ENCODE assay signal across 16 mouse cellular contexts in the genomic region with DNA sequence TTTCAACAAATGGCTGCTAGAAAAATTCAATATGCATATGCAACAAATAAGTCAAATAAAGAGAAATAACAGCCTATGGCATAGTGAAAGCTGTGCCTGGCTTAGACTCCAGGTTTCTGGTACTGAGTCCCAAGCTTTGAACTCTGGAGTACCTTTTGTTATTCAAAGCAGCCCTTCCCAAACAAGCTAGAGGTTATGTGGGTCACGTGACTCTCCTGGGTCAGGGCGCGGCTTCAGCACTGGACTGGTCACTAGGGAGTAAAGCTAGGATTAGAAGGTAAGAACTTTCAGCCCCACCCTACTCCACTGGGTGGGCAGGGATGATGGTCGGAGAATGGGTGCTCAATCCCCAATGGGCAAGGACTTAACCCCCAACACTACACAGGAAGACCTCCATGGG.
"Had no signal": no experiment of that assay in that cellular context is flagged by ENCODE, and none has a peak within 500 bp of the region (broad histone marks: within the 10 kb centered on the region; RNA-seq: fewer than 3 reads in every experiment).

No protein-coding gene starts in this region.

- H3K4me2 ChIP-seq: liver, embryonic 15.5 days; lung, embryonic 15.5 days; midbrain, embryonic 12.5 days; midbrain, embryonic 15.5 days; neural tube, embryonic 12.5 days had no signal

- DNase-seq: liver, postnatal 0 days; lung, adult 2 months; lung, postnatal 14 days; lung, postnatal 36 days; right cerebral cortex, postnatal 14 days; thymus, adult 2 months; thymus, postnatal 25 days; thymus, postnatal 4 days had no signal

- ATAC-seq: liver, postnatal 0 days; lung, postnatal 0 days; midbrain, embryonic 15.5 days had no signal

- H3K9me3 ChIP-seq: liver, embryonic 15.5 days; lung, embryonic 15.5 days; midbrain, embryonic 12.5 days; midbrain, embryonic 15.5 days; neural tube, embryonic 12.5 days had no signal

- H3K27ac ChIP-seq: liver, embryonic 15.5 days; lung, embryonic 15.5 days; macrophage; midbrain, embryonic 12.5 days; midbrain, embryonic 15.5 days; neural tube, embryonic 12.5 days had no signal

- H3K9ac ChIP-seq: liver, embryonic 15.5 days; liver, postnatal 0 days; lung, embryonic 15.5 days; midbrain, embryonic 12.5 days; midbrain, embryonic 15.5 days; neural tube, embryonic 12.5 days had no signal

- H3K27me3 ChIP-seq: liver, embryonic 15.5 days; lung, embryonic 15.5 days; megakaryocyte, embryonic 14.5 days; midbrain, embryonic 12.5 days; midbrain, embryonic 15.5 days; neural tube, embryonic 12.5 days had no signal

- H3K4me1 ChIP-seq: liver, embryonic 15.5 days; midbrain, embryonic 12.5 days had no signal

- H3K4me3 ChIP-seq: liver, embryonic 15.5 days; lung, embryonic 15.5 days; megakaryocyte, embryonic 14.5 days; midbrain, embryonic 12.5 days; midbrain, embryonic 15.5 days; neural tube, embryonic 12.5 days had no signal
